Comparison of ENCODE assay signal across 28 mouse cellular contexts in the genomic region with DNA sequence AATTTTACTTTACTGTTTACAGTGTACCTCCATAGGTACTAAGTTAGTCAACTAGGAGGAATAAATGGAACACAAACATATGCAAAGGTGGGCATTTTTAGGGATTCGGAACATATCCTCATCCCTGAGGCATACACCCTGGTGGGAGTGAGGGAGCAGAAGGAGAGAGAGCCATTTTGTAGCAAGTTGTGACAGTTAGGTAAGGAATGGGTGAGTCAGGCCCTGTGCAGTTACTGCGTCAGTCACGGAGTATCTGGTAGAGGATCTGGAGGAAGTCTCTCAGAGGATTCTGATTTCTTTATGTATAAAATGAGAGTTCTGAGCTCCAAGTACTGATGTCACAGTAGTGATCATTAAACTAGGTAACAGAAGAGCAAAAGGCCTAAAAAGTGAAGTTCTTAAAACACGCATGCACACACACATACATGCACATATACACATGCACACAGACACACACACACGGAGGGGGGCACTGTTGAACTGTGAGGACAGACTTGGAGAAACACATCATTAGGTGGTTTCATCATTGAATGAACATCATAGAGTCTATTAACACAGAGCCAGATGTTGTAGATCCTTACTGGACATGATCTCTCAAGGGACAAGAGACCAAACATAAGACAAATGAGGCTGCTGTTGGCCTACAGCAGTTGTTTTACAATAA. TPM values are rescaled to one million over a fixed set of nuclear protein-coding genes. Genes with fewer than 3 reads are reported as not detected.
DNase-seq lines count a peak whose midpoint lies in the region; ATAC-seq and TF ChIP-seq lines count a peak whose summit lies in the region.
"Had no signal": no experiment of that assay in that cellular context is flagged by ENCODE, and none has a peak within 500 bp of the region (broad histone marks: within the 10 kb centered on the region; RNA-seq: fewer than 3 reads in every experiment).

No protein-coding gene starts in this region.

- no peaks in the 10 kb centered on the region for H3K9me3 ChIP-seq in kidney, embryonic 15.5 days (replicated peaks)
- no peaks in the 10 kb centered on the region for H3K9me3 ChIP-seq in lung, embryonic 14.5 days (ENCODE audit: low read depth, low read length)
- H3K9me3 ChIP-seq in limb, embryonic 10.5 days (replicated peaks), result no peaks in the 10 kb centered on the region
- H3K9me3 ChIP-seq: embryonic facial prominence, embryonic 12.5 days; embryonic facial prominence, embryonic 15.5 days; forebrain, embryonic 12.5 days; forebrain, embryonic 15.5 days; heart, embryonic 12.5 days; heart, embryonic 15.5 days; hindbrain, embryonic 10.5 days; hindbrain, embryonic 13.5 days had no signal

- no peak overlapping the region for H3K4me3 ChIP-seq in kidney, embryonic 15.5 days (replicated peaks)
- no peak overlapping the region for H3K4me3 ChIP-seq in lung, embryonic 14.5 days (ENCODE audit: low read depth, low read length)
- no peak overlapping the region for H3K4me3 ChIP-seq in embryonic fibroblast, embryonic 13.5 days (ENCODE audit: insufficient read depth, low read length)
- H3K4me3 ChIP-seq in limb, embryonic 10.5 days, result no peak overlapping the region
- H3K4me3 ChIP-seq: embryonic facial prominence, embryonic 12.5 days; embryonic facial prominence, embryonic 15.5 days; erythroblast, embryonic 14.5 days; forebrain, embryonic 12.5 days; forebrain, embryonic 15.5 days; heart, embryonic 12.5 days; heart, embryonic 15.5 days; hindbrain, embryonic 10.5 days; hindbrain, embryonic 13.5 days had no signal

- ATAC-seq in kidney, embryonic 15.5 days (replicated peaks; ENCODE audit: low FRiP score), result no peak
- no peak for ATAC-seq in lung, embryonic 14.5 days (ENCODE audit: insufficient read depth)
- ATAC-seq: activated CD4-positive, CD25-positive, alpha-beta regulatory T cell, adult 4 months; CD4-positive, CD25-positive, alpha-beta regulatory T cell, adult 4 months; forebrain, embryonic 15.5 days; hindbrain, embryonic 16.5 days had no signal

- 91% methylated on average over 5 of the region's 5 CpGs for WGBS in kidney, embryonic 15.5 days
- 88% methylated on average over 5 of the region's 5 CpGs for WGBS in lung, embryonic 14.5 days
- 95% methylated on average over 5 of the region's 5 CpGs for WGBS in limb, embryonic 10.5 days

- H3K36me3 ChIP-seq in kidney, embryonic 15.5 days, result peaks cover 4% of the 10 kb centered on the region; the same call in 1 of the 2 replicates
- no peaks in the 10 kb centered on the region for H3K36me3 ChIP-seq in lung, embryonic 14.5 days (ENCODE audit: insufficient read depth)
- no peaks in the 10 kb centered on the region for H3K36me3 ChIP-seq in limb, embryonic 10.5 days
- H3K36me3 ChIP-seq: embryonic facial prominence, embryonic 12.5 days; embryonic facial prominence, embryonic 15.5 days; forebrain, embryonic 12.5 days; forebrain, embryonic 15.5 days; heart, embryonic 12.5 days; heart, embryonic 15.5 days; hindbrain, embryonic 10.5 days; hindbrain, embryonic 13.5 days had no signal

- TF ChIP-seq CTCF in lung, embryonic 14.5 days (IDR thresholded peaks at IDR 0.05; ENCODE audit: low read depth), result no peak
- TF ChIP-seq CTCF in embryonic fibroblast, embryonic 13.5 days (IDR thresholded peaks at IDR 0.05; ENCODE audit: borderline replicate concordance, insufficient read depth, low read length), result no peak

- peaks cover 28% of the 10 kb centered on the region for H3K4me1 ChIP-seq in kidney, embryonic 15.5 days
- H3K4me1 ChIP-seq in lung, embryonic 14.5 days (ENCODE audit: insufficient read depth), result 0 out of 2 replicates have a peak, but pooled peaks cover 10% of the 10 kb centered on the region
- H3K4me1 ChIP-seq in embryonic fibroblast, embryonic 13.5 days (ENCODE audit: control insufficient read depth, insufficient read depth, low read length), result peaks cover 6% of the 10 kb centered on the region; the same call in 1 of the 2 replicates
- peaks cover 29% of the 10 kb centered on the region for H3K4me1 ChIP-seq in limb, embryonic 10.5 days

- no peak for DNase-seq in kidney, postnatal 36 days
- peak; percentile 36 for DNase-seq in lung, embryonic 14.5 days
- no peak for DNase-seq in lung, postnatal 25 days (ENCODE audit: low spot score)
- DNase-seq in 3T3-L1 (ENCODE audit: low read depth, low spot score), result peak; percentile 58
- no peak for DNase-seq in limb, embryonic 10.5 days (ENCODE audit: low spot score)
- DNase-seq: adrenal gland, adult 8-10 months; cerebellum, adult 2 months; cerebellum, postnatal 25 days; gastrocnemius, postnatal 25 days; heart, adult 18-20 months; heart, postnatal 10 days; heart, postnatal 36 days had no signal

- H3K27ac ChIP-seq in kidney, embryonic 15.5 days, result 0 out of 2 replicates have a peak overlapping the region, but pooled peaks have one; percentile 22
- peak overlapping the region; percentile 27; the same call in 1 of the 2 replicates for H3K27ac ChIP-seq in lung, embryonic 14.5 days (ENCODE audit: low read depth)
- peak overlapping the region; percentile 57 for H3K27ac ChIP-seq in embryonic fibroblast, embryonic 13.5 days (ENCODE audit: insufficient read depth, low read length)
- no peak overlapping the region for H3K27ac ChIP-seq in limb, embryonic 10.5 days
- H3K27ac ChIP-seq: embryonic facial prominence, embryonic 12.5 days; embryonic facial prominence, embryonic 15.5 days; forebrain, embryonic 12.5 days; forebrain, embryonic 15.5 days; heart, embryonic 15.5 days; hindbrain, embryonic 10.5 days; hindbrain, embryonic 13.5 days had no signal

- TF ChIP-seq POLR2A in embryonic fibroblast, embryonic 13.5 days (IDR thresholded peaks at IDR 0.05; ENCODE audit: low read depth, low read length), result no peak; the same call in 1 of the 2 replicates

- no peaks in the 10 kb centered on the region for H3K27me3 ChIP-seq in kidney, embryonic 15.5 days
- H3K27me3 ChIP-seq in lung, embryonic 14.5 days (ENCODE audit: insufficient read depth, low read length), result no peaks in the 10 kb centered on the region
- no peaks in the 10 kb centered on the region for H3K27me3 ChIP-seq in limb, embryonic 10.5 days (ENCODE audit: low read depth, poor library complexity, severe bottlenecking)
- H3K27me3 ChIP-seq: embryonic facial prominence, embryonic 12.5 days; embryonic facial prominence, embryonic 15.5 days; forebrain, embryonic 12.5 days; forebrain, embryonic 15.5 days; heart, embryonic 12.5 days; heart, embryonic 15.5 days; hindbrain, embryonic 13.5 days had no signal

- no peak overlapping the region for H3K4me2 ChIP-seq in kidney, embryonic 15.5 days
- no peak overlapping the region for H3K4me2 ChIP-seq in lung, embryonic 14.5 days
- H3K4me2 ChIP-seq: embryonic facial prominence, embryonic 12.5 days; embryonic facial prominence, embryonic 15.5 days; forebrain, embryonic 12.5 days; forebrain, embryonic 15.5 days; heart, embryonic 12.5 days; heart, embryonic 15.5 days; hindbrain, embryonic 13.5 days had no signal

- no peak overlapping the region for H3K9ac ChIP-seq in kidney, embryonic 15.5 days
- no peak overlapping the region for H3K9ac ChIP-seq in lung, embryonic 14.5 days
- H3K9ac ChIP-seq: embryonic facial prominence, embryonic 12.5 days; embryonic facial prominence, embryonic 15.5 days; forebrain, embryonic 12.5 days; forebrain, embryonic 15.5 days; heart, embryonic 12.5 days; heart, embryonic 15.5 days; hindbrain, embryonic 13.5 days had no signal

RNA-seq across cellular contexts. Expression of gene Mtmr4, which starts 4.6 kb away (rescaled TPM):
- polyA plus RNA-seq in kidney, embryonic 15.5 days (2015; fragmentation: Nextera tagmentation; extraction: Ambion mirVana), result 38.5 and 39.4 TPM in 2 replicates
- 41.2 and 43.6 TPM in 2 replicates for polyA plus RNA-seq in lung, embryonic 14.5 days (2014; fragmentation: Nextera tagmentation; extraction: Ambion mirVana)
- polyA plus RNA-seq in embryonic fibroblast, embryonic 13.5 days (2011; ENCODE audit: insufficient read length, low read depth, missing spikeins), result 29.3 and 34.5 TPM in 2 replicates
- polyA plus RNA-seq in limb, embryonic 10.5 days (2016; fragmentation: Nextera tagmentation; extraction: Ambion mirVana), result 68.3 and 69.0 TPM in 2 replicates

RNA-seq across cellular contexts. Expression of gene Sept4, which starts 18.6 kb away (rescaled TPM):
- polyA plus RNA-seq in kidney, embryonic 15.5 days (2015; fragmentation: Nextera tagmentation; extraction: Ambion mirVana), result 54.7 and 60.8 TPM in 2 replicates
- polyA plus RNA-seq in lung, embryonic 14.5 days (2014; fragmentation: Nextera tagmentation; extraction: Ambion mirVana), result 48.5 TPM in 2 replicates
- 2.9 and 3.6 TPM in 2 replicates for polyA plus RNA-seq in embryonic fibroblast, embryonic 13.5 days (2011; ENCODE audit: insufficient read length, low read depth, missing spikeins)
- polyA plus RNA-seq in limb, embryonic 10.5 days (2016; fragmentation: Nextera tagmentation; extraction: Ambion mirVana), result 4.8 and 6.0 TPM in 2 replicates

RNA-seq across cellular contexts. Expression of gene Gm11492, which starts 20.9 kb away (rescaled TPM):
- not detected in 2 replicates for polyA plus RNA-seq in kidney, embryonic 15.5 days (2015; fragmentation: Nextera tagmentation; extraction: Ambion mirVana)
- not detected in 2 replicates for polyA plus RNA-seq in lung, embryonic 14.5 days (2014; fragmentation: Nextera tagmentation; extraction: Ambion mirVana)
- not detected in 2 replicates for polyA plus RNA-seq in embryonic fibroblast, embryonic 13.5 days (2011; ENCODE audit: insufficient read length, low read depth, missing spikeins)
- polyA plus RNA-seq in limb, embryonic 10.5 days (2016; fragmentation: Nextera tagmentation; extraction: Ambion mirVana), result not detected in 2 replicates
- polyA plus RNA-seq: activated CD4-positive, CD25-positive, alpha-beta regulatory T cell, adult 4 months; brain, embryonic 14.5 days; C2C12; CD4-positive, CD25-positive, alpha-beta regulatory T cell, adult 4 months; cerebellum, adult 2 months; embryonic facial prominence, embryonic 12.5 days; embryonic facial prominence, embryonic 15.5 days; erythroblast, embryonic 14.5 days; forebrain, embryonic 12.5 days; forebrain, embryonic 15.5 days; heart, embryonic 12.5 days; heart, embryonic 15.5 days; hindbrain, embryonic 10.5 days; hindbrain, embryonic 13.5 days; hindbrain, embryonic 16.5 days had no signal

RNA-seq across cellular contexts. Expression of gene Hsf5, which starts 29.6 kb away (rescaled TPM):
- polyA plus RNA-seq in kidney, embryonic 15.5 days (2015; fragmentation: Nextera tagmentation; extraction: Ambion mirVana), result 0.26 TPM in 2 replicates
- 0.38 and 0.41 TPM in 2 replicates for polyA plus RNA-seq in lung, embryonic 14.5 days (2014; fragmentation: Nextera tagmentation; extraction: Ambion mirVana)
- polyA plus RNA-seq in embryonic fibroblast, embryonic 13.5 days (2011; ENCODE audit: insufficient read length, low read depth, missing spikeins), result 0.12 and 0.23 TPM in 2 replicates
- polyA plus RNA-seq in limb, embryonic 10.5 days (2016; fragmentation: Nextera tagmentation; extraction: Ambion mirVana), result 0.26 and 0.34 TPM in 2 replicates
- polyA plus RNA-seq: erythroblast, embryonic 14.5 days had no signal

Comparison
In these comparisons a context has a peak if more than half of its experiments do, and no peak if none do; other contexts are left out.
1. DNase-seq: peak in lung, embryonic 14.5 days (single experiment) and 3T3-L1 (single experiment); none in kidney, postnatal 36 days (0 of 2), lung, postnatal 25 days (single experiment) and limb, embryonic 10.5 days (single experiment).